Mouse (Mus musculus) CD8-positive naive resting alpha-beta T cell, adult 2 months (primary cell): ENCODE measurements around the gene Fto.

Experiments
- DNase-seq, 2 experiments: peaks; one replicate each; pipeline ENCODE4 v3.0.0; 2022; ENCODE audit warnings: low read depth in 2 of 2, low spot score in 2 of 2

Fto gene

GRCm38 (mm10) chr8:91714733-91715132, 401.4 kb downstream of the Fto start:
- DNase-seq = no peak

- no peak for DNase-seq
Observed at GRCm38 (mm10) chr8:91715387-91716085, 402.2 kb downstream of the Fto start.
